Mouse (Mus musculus): ENCODE results near the gene C2cd4c. TPM values are rescaled to one million over a fixed set of nuclear protein-coding genes. Genes with fewer than 3 reads are reported as not detected.

The C2cd4c gene
- total RNA-seq (2021), result under 1 TPM in 1 of 2 experiments, not detected in 1; 0.10 TPM
- long read RNA-seq, experiment 1, result 0 reads
- long read RNA-seq, experiment 2, result 0 reads

DNA sequence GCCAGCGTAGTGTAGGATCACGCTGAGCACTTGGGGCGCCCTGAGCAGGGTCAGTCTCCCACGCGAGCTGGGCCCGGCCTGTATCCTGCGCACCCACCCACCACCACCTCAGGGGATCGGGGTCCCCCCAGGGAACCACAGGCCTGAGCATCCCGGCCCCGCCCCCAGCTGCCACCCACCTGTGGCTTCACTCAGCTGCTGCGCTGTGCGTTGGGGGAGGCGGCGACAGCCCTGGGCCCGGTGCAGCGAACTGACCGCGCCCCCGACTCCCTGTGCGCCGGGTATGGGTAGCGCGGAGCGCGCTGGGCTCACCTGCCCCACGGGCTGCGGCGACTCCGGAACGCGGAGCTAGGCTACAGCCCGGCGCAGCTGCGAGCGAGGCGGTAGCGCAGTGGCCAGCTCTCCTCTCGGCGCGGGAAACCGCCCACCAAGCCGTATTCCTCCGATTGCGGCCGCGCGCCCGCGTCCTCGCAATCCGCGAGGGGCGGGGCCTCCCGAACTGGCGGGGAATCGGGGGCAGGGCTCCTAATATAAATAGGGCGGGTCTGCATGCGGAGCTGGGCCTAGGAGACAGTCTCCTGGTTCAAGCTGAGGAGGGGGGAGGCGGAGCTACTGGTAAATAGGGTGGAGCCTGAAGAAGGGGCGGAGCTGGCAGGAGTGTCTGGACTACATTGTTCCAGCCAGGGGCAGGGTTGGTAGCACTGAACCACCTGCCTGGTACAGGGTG lies at the start of gene C2cd4c:
Gene C2cd4c, minus strand, starts transcription at position 448 of the 727 bp plus-strand sequence.
- peak; percentile 34 to 36 for DNase-seq

DNA sequence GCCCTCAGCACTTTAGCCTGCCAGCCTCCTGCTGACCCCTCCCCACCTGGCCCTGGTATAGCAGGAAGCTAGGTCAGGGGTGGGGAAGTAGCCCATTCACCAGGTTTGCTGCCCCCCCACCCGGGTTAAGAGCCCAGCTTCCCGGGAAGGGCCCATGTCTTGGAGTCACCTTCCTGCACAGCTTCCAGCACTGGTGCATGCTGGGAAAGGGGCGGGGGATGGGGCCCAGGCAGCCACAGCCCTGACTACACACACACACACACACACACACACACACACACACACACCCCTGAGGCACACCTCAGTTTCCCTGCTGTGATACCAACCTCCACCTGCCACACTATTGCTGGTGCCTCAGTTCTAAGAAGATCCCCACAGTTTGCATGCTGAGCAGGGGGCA lies 48.0 kb upstream of the C2cd4c start:
- no peak for DNase-seq

DNA sequence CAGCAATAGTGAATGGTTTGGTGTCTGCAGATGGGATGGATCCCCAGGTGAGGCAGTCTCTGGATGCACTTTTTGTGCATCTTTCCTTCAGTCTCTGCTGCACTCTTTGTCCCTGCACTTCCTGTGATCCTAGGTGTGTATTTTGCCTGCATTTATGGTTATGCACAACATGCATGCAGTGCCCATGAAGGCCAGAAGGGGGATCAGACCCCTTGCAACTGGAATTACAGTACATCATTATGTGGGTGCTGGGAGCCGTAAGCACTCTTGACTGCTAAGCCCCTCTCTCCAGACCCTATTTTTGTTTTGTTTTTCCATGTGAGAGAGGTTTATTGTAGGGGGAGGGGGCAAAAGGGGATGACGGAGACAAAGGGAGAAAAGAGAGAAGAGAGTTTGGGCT lies 46.5 kb upstream of the C2cd4c start:
- DNase-seq, result no peak

DNA sequence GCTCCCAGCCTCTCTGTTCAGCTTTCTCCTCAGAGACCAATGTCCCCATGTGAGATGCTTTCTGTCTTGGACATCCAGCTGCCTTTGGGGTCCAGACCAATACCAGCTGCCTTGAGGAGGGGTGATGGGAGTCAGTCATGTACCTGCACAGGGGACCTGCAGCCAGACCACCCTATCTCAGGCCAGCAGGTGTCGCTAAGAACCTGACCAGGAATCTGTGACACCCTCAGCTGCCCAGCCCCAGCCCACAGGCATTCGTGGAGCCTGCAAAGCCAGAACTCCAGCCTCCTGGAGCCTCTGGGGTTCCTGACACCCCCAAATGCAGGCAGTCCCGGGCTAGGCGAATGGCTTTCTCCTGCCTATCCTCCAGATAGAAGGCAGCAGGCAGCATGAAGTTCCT lies 45.0 kb upstream of the C2cd4c start:
- DNase-seq, result no peak

DNA sequence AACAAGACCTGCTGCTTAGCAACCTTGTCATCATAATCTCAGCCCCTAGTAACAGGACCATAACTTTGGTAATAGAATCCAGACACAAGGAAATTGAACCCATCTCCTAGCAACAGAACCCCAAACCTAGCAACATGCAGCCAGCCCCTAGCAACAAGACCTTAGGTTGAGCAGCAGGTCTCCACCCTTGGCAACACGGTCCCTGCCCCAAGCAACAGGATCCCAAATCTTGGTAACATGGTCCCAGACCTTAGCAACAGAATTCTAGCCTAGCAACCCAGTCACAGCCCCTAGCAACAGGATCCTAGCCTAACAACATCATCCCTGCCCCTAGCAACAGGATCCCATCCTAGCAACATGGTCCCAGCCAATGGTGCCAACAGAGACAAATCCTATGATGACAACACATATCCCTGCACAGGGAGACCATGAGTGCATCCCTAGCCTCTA lies 41.1 kb upstream of the C2cd4c start:
- DNase-seq, result no peak

DNA sequence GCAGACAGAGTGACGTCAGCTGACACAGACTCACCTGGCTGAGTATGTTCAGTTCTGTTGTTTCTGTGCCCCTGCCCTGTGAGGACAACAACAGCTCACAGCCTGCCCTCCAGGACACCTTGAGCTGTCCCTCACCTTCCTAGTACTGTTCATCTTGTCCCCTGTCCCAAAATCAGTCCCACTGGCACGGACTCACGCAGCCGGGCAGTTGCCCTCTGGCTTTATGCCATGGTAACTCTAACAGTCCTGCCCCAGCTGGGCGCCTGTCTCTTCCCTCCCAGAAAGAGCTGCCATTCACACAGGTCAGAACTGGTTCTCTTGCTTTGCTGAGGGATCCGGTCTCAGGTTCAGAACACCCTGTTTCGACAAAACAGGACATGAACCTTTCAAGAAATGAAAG lies 39.0 kb upstream of the C2cd4c start:
- DNase-seq, result peak; percentile 45 to 70

DNA sequence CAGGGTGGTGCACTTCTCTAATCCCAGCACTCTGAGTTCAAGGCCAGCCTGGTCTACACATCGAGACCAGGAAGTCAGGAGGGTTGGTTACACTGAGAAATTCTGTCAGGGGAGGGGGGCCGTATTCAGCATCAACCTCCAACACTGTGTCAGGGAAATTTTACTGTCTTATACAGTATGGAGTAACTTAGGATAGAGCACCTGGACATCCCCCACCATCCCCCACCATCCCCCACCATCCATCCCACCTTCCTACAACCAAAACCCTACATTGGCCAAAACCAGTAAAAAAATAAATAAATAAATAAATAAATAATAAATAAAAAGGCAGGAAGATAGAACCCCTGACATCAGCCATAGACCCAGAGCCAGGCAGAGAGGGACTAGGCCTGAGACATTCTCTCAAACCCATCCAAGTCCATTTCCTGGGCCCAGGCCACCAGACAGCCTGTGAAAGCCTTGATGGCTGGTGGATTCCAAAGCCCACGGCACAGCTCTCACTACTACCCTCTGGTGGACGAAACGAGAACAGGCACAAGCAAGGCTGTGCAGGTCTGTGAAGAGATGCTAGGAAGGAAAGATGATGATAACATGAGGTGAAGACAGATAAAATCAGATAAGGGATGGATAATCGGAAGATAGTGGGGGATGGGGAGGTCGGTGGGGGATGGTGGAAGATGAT lies 35.4 kb upstream of the C2cd4c start:
- DNase-seq, result peak; percentile 50 to 86

DNA sequence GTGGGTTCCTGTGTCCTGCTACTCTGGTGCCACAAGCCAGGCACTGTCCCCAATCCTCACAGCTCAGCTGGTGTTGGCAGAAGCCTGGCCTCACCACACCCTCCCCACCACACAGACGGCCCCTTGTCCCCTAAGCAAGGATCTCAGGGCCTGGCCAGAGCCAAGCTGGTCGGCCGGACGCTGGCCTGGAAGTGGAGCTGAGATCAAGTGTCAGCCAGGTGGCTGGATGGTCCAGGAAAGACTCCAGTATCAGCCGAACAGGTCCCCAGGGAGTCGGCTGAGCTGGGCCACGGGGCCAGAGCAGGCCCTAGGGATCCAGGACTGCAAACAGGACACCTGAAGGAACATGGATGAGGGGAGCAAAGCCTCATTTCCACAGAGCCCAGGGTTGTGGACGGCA lies 31.9 kb upstream of the C2cd4c start, which contains the start of gene Odf3l2:
Gene Odf3l2, minus strand, starts transcription at position 28 of the 400 bp plus-strand sequence.
- DNase-seq, result no peak

DNA sequence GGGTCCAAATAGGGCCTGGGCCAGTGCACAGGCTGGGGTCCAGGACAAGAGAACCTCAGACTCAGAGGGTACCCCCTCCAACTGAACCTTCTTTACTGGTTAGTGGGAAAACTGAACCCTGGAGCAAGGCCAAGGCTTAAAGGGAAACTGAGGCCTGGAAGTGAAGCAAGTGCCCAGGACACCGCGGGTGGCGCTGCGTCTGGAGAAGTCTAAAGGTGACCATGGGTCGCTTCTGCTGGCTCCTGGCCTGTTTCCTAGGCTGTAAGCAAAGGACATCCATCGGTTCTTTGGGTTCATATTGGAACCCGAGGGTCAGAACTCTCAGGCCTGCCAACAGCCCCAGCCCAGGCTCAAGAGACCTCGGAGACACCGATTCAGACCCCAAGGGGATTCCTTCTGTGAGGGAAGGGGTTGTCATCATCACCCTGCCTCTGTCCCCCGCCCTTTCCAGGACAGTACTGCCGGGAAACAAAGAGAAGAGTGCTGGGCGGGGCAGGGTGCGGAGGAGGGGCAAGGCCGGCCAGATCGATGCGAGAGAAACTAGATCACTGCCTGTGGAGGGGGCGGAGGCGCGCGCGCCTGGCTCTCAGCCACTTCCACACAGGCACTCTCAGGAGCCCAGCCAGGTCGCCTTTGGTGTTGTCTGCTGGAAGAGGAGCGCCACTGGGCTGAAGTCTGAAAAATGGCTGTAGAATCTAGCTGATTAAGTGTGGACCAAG lies 24.8 kb upstream of the C2cd4c start:
- DNase-seq, result peak; percentile 44 to 58

DNA sequence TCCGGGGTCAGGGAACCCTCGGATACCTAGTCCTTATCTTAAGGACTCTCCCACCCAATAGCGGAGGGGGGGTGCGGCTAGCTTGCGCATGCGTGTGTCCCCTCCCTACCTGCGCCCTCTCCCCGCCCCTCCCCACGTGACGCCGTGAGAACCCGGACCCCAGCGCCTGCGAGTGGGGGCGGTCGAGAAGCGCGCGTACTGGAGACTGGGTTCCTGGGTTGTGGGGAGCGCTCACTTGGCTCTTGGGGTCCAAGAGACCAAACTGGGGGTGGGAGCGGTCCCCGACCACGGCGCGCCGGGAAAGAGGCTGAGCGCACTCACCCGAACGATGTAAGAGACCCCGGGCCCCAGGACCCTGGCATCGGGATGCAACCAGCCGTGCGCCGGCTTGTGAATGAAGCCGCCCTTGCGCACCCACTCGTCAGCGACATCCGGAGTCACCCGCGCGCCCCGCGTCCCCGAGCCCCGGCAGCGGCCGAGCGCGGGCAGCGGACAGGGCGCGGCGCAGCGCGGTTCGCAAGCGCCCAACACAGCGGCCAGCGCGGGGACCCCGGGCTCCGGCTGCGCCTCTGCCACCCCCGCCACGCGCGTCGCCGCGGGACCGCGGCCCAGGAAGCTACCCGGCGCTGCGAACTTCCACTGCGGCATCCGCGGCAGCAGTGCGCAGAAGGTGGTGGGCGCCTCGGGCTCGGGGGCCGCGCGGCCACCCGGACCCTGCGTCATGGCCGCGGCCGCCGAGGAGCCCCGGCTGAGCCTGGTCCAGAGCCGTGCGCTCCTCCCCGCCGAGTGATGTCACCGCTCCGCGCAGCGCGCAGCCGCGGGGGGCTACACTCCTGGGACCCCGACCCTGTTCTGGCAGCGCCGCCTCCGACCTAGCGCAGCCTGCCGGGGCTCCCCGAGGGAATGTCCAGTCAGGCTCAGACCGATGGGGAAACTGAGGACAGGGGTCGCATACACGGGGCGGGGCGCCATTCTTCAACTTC lies 23.6 kb upstream of the C2cd4c start, which contains the start of gene Shc2:
Gene Shc2, minus strand, starts transcription at position 791 of the 983 bp plus-strand sequence.
- peak; percentile 21 to 44 for DNase-seq

DNA sequence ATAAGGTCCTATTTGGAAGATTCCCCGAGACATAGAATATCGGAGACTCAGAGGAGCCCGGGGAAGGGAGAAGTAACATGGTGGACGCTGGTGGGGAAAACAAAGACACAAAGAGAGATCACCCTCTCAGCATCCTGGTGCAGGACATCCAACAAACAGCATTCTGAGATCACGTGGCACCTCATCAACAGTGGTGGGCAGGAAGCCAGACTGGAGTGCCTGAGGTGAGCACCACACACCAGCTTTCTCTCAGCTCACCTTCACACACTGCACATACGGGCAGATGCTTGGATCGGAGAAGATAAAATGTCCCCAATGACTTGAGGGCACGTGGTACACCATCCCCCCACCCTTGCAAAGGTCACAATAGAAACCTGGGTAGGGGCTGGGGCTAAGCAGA lies 22.5 kb upstream of the C2cd4c start:
- DNase-seq, result no peak

DNA sequence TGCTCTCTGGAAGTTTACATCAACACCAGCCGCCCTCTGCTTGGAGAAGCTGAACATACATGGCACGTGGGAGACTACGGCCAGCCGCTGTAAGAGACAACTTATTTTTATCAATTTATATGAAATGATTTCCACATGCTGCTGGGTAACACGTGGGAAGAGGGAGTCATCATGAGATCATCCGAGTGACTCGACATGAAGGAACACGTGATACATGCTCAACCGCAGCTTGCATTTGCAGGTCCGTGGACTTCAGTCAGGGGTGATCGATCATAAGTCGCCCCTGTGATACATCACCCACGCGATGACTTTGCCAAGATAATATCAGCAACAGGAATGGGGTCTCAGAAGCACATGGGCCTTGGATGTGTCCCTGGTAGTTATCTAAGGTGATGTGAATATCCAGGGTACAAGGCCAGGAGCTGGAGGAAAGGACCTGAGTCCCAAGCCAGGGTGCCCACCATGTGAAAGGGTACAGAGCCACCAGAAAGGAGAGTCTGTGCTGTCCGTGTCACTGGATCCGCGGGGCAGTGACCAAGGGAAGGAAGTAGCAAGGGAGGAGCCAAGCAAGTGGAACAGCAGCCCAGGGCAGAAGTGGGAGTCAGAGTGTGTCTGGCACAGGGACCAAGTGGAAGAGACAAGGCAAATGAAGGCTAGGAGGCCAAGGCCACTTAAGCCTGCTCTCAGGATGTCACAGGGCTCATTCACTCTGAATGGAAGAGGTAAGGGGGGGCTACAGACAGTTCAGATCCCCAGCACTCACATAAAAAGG lies 19.4 kb upstream of the C2cd4c start:
- DNase-seq, result no peak

DNA sequence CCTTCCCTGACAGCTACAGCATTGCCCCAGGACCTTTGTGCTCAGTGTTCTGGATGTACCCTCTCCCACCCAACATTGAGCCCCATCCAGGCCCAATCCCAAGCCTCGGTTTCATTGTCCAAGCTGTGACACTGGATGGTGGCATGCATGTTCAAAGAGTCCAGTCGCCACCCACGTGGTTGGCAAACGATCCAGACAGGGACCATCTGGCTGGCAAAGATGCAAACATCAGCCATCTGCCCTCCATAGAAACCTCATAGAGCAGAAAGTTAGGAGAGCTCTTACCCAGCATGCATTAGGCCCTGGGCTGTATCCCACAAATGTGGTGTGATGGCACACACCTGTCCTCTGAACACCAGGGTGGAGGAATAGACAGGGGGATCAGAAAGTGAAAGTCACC lies 17.6 kb upstream of the C2cd4c start:
- DNase-seq, result no peak

DNA sequence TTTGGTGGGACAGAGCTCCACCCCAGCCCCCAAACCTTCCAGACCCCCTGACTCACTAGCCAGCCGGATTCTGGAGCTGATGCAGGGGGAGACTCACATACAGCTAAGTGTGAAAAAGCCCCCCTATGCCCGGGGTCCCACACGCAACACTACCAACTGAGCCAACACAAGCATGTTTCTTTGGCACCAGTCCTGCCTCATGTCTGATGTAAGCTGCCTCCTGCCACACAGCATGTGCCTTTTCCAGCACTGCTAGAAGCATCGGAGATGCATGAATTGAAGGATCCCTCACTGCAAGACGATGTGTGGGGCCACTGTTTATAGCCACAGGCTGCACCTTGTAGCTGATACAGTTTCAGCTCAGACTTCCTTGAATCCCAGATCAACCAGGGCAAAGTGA lies 14.6 kb upstream of the C2cd4c start:
- no peak for DNase-seq

DNA sequence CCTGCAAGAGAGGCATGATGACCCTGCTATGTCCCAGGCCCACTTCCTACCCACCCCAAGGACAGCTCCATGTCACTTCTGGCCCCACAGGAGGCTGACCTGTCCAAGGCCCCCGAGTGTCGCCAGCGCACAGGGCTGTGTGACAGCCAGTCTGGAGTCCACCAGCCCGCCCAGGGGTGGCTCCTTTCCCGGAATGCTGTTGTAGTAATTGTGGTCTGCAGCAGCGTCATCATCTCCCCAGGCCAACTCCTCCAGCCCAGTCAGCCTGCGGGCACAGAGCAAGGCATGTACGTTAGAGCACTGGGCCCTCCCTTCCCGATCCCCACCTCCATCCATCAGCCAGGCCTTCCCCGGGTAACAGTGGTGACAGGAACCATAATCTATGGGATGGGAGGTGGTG lies 12.3 kb upstream of the C2cd4c start:
- DNase-seq, result no peak

DNA sequence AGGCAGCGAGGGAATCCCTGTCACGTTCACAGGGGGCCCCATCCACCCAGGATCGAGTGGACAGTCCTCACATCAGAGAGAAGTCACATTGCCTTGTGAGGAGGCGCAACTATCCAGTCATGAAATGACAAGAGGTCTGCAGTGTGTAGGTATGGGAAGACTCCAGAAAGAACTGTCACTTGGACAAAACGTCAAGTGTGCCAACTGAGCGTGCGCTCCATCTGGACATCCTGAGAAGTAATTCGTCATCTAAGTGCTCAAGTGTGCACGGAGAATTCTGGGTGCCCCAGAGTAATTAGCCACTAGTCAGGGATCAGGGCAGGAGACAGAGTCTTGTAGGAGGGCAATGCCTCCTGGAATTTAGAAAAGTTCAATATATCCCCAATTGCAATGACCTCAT lies 11.6 kb upstream of the C2cd4c start:
- DNase-seq, result no peak

DNA sequence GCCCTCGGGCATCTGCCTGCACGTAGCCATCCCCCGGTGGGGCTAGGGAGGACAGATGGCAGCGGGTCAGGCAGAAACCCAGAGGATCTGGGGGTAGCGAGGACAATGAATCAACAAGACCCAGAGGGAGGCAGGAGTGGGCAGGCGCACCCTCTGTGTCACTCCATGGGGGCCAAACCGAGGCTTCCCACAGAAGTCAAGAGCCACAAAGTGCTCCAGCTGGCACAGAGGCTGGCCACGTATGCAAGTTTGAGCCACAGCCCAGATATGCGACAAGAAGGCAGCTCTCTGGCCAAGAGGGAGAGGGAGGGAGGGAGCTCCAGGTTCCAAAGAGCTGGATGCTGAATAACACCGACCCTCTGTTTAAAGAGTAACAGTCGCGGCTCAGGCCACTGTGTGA lies 10.1 kb upstream of the C2cd4c start:
- DNase-seq, result peak; percentile 54 to 68

DNA sequence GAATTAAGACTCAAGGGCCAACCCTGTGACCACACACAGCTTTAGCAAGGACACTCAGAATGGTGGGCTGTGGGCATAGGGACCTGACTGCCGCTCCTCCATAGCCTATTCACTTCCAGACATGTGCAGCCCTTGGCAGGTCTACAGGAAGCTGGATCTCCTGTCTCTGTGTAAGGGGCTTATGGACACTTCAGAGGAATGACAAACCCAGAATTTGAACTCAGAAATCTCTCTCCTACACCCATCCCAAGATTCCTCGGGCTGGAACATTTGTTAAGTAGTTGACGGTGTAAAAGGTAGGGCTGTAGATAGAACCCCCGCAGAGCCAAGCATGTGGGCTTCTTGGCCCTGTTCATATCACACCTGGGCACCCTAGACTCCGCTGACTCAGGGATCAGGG lies 2.6 kb upstream of the C2cd4c start:
- DNase-seq, result no peak

DNA sequence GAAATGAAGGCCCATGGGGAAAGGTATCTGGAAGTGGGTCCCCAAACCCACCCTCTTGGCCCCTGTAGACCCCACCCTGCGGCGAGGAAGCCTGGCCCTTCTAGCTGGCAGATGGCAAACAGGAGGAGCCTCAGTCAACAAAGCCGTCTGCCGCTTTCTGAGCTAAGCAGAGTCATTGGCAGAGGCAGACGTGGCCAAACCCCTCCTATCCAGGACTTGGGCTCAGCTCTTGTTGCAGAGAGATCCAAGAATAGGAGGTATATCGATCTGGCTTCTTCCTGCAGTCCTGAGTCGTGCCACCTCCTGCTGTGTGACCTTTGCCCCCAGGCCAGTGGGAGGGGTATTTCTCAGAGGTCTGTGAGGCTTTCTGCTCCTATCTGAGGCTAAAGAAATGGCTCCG lies 2.0 kb upstream of the C2cd4c start:
- no peak for DNase-seq

DNA sequence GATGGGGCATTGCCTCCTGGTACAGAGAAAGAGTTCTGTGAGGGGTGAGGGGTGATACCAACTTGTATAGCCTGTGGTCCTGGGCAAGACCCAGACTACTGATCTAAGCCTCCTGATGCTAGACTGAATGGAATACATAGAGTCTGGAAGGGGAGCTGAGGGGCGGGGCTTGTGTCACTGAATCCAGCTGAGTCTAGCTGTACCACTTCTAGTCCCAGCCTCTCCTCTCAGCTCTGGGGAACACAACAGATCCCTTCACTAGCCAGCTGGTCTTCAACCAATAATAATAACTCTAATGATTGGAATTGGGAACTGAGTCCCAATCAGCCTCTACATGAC lies 449 bp upstream of the C2cd4c start:
- DNase-seq, result no peak
